Mouse (Mus musculus) ES-E14 (cell line): ENCODE measurements at regions not wholly inside any gene's neighbourhood (a gene's known extent, or its start where the extent isn't known, plus 50 kb on each side); places are given as distances from the start of the nearest gene placed in this dataset.

Experiments used
- DNase-seq: peaks from one replicate; pipeline ENCODE4 v3.0.0-alpha.2; 2013; ENCODE audit warnings: low read depth, low spot score
- H3K27ac ChIP-seq: 2 replicates; pipeline ENCODE4 v1.5.1; 2012; ENCODE audit warnings: low read depth, mild to moderate bottlenecking, low read length, moderate library complexity, mixed read lengths; ENCODE audit not compliant: poor library complexity, insufficient read depth, severe bottlenecking
- H3K36me3 ChIP-seq: 2 replicates; pipeline ENCODE4 v1.6.1; 2012; ENCODE audit warnings: mild to moderate bottlenecking, low read length, moderate library complexity, mixed read lengths; ENCODE audit not compliant: control insufficient read depth, poor library complexity, insufficient read depth, severe bottlenecking
- H3K4me1 ChIP-seq, 2 experiments: fragments of 150-350 bp in 1 of 2; sonication (generic) in 1 of 2; 2 replicates each; pipeline ENCODE4 v1.6.1; 2012; ENCODE audit warnings: low read length in 2 of 2, mild to moderate bottlenecking in 1 of 2, mixed read lengths in 1 of 2; ENCODE audit not compliant: control insufficient read depth in 2 of 2, insufficient read depth in 2 of 2, poor library complexity in 1 of 2
- H3K4me3 ChIP-seq, 2 experiments: fragments of 150-350 bp in 1 of 2; sonication (generic) in 1 of 2; 2 replicates each; pipeline ENCODE4 v1.5.1; 2012; ENCODE audit warnings: low read length in 2 of 2, low read depth in 1 of 2, mild to moderate bottlenecking in 1 of 2, mixed read lengths in 1 of 2; ENCODE audit not compliant: insufficient read depth in 1 of 2, poor library complexity in 1 of 2, severe bottlenecking in 1 of 2
- H3K9ac ChIP-seq: 2 replicates; pipeline ENCODE4 v1.6.1; 2012; ENCODE audit warnings: low read depth, mild to moderate bottlenecking, low read length, mixed read lengths; ENCODE audit not compliant: poor library complexity, insufficient read depth, severe bottlenecking
- H3K9me3 ChIP-seq: fragments of 150-350 bp; sonication (generic); 2 replicates; pipeline ENCODE4 v1.6.1; 2012; ENCODE audit warnings: low read depth, mild to moderate bottlenecking, low read length; ENCODE audit not compliant: control insufficient read depth, insufficient read depth
- CHD2 ChIP-seq: IDR thresholded peaks from 2 replicates; pipeline ENCODE4 v1.6.1; 2014; ENCODE audit warnings: mild to moderate bottlenecking, low read depth, low read length, inconsistent platforms
- HCFC1 ChIP-seq: IDR thresholded peaks from 2 replicates; pipeline ENCODE4 v1.6.1; 2012; ENCODE audit warnings: low read length, inconsistent platforms, borderline replicate concordance; ENCODE audit not compliant: insufficient read depth
- MAFK ChIP-seq: IDR thresholded peaks from 2 replicates; pipeline ENCODE4 v1.6.1; 2014; ENCODE audit warnings: mild to moderate bottlenecking, low read depth, low read length, inconsistent platforms; ENCODE audit not compliant: insufficient read depth
- ZC3H11A ChIP-seq: IDR thresholded peaks from 2 replicates; pipeline ENCODE4 v1.6.1; 2012; ENCODE audit warnings: low read depth, mild to moderate bottlenecking, inconsistent platforms, low read length, borderline replicate concordance
- ZNF384 ChIP-seq: IDR thresholded peaks from 2 replicates; pipeline ENCODE4 v1.6.1; 2012; ENCODE audit warnings: low read depth, low read length, inconsistent platforms
- in situ Hi-C, 2 experiments: fragments of 600-800 bp; cut with MboI; formaldehyde crosslinking; loops; one replicate each; pipeline ENCODE4 v1.15.1; 2025; ENCODE audit warnings: low sequenced_read_pairs in 2 of 2, inconsistent platforms in 1 of 2; ENCODE audit not compliant: unreplicated experiment in 2 of 2

DNA sequence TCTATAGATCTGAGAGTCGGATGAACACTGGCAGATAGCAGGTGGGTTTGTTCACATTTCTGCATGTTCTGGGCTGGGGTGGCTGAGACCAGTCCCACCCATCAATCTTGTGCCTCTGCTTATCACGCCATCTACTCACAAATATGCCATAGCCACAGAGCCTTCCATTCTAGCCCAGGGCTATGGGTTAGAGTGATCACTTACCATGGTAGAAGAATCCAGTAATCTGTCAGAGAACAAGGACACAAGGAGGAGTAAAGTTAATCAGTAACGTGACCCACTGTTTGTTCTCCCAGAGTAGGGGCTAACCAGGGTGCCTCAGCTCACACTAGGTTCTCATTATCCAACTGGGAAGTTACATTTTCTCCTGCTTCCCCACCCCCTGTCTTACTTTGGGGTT is 52.1 kb upstream of the Cd93 start:
- Histone ChIP-seq H3K9me3 (no peaks in the 10 kb centered on the region), H3K36me3 (no peaks in the 10 kb centered on the region), H3K4me3 (no peak overlapping the region), H3K27ac (no peak overlapping the region), H3K4me1 (no peaks in the 10 kb centered on the region), H3K9ac (no peak overlapping the region)
- DNase-seq: no peak
- TF ChIP-seq HCFC1 (no peak), ZC3H11A (no peak), ZNF384 (no peak), MAFK (no peak), CHD2 (no peak)
- in situ Hi-C loops: no loop called here

DNA sequence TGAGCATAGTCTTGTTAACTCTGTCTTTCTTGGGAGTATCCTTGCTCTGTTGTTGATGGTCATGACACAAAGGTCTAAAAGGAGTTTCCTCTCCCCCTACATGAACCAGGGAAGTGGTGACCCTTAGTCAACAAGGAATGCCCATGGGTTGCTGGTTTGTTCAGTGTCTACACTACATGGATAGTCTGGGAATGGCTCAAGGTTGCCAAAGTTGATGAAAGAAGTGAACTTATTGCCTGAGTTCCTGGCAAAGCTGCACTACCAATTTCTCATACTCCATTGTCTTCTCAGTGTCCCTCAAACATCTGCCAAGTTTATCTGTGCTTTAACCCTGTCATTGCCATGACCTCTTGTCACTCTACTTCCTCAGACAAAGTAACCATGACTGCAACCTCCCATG is 49.9 kb upstream of the Cd93 start:
- Histone ChIP-seq H3K4me1 (no peaks in the 10 kb centered on the region), H3K9ac (no peak overlapping the region), H3K9me3 (no peaks in the 10 kb centered on the region), H3K4me3 (no peak overlapping the region), H3K36me3 (no peaks in the 10 kb centered on the region), H3K27ac (no peak overlapping the region)
- no peak for TF ChIP-seq CHD2
- TF ChIP-seq HCFC1: no peak
- TF ChIP-seq MAFK: no peak
- TF ChIP-seq ZC3H11A: no peak
- TF ChIP-seq ZNF384: no peak
- DNase-seq: no peak
- in situ Hi-C loops: no loop called here
